Mouse (Mus musculus) stomach, postnatal 0 days (tissue): ENCODE data around the gene Bicd2.

ENCODE experiments used
- CTCF ChIP-seq: IDR thresholded peaks from 2 replicates; pipeline ENCODE4 v1.5.1; 2016; ENCODE audit warnings: antibody characterized with exemption, low read depth, mild to moderate bottlenecking, moderate library complexity
- EP300 ChIP-seq: optimal IDR thresholded peaks from 2 replicates; pipeline ENCODE3; 2016; ENCODE audit warnings: antibody characterized with exemption

- no peak for TF ChIP-seq CTCF
- no peak for TF ChIP-seq EP300
Measured at GRCm38 (mm10) chr13:49355461-49356061, 14.2 kb downstream of the Bicd2 start.
